Mouse (Mus musculus) heart, embryonic 13.5 days (tissue): ENCODE data around the gene Perp. TPM values are rescaled to one million over a fixed set of nuclear protein-coding genes. Genes with fewer than 3 reads are reported as not detected.
A peak's percentile ranks its signal among the peaks of the same experiment; 100 is the strongest.

ENCODE experiments used
- ATAC-seq: fragments of 200-750 bp; cut with Nextera tagmentation; 2 replicates; pipeline ENCODE4 v1.8.0; 2017; ENCODE audit warnings: moderate TSS enrichment; ENCODE audit not compliant: insufficient number of reproducible peaks, low FRiP score, low TSS enrichment; ENCODE audit errors: extremely low read depth
- H3K27ac ChIP-seq: fragments of 300-500 bp; sonication (generic); replicated peaks from 2 replicates; pipeline ENCODE4 v1.5.1; 2015; ENCODE audit warnings: moderate library complexity, mild to moderate bottlenecking, inconsistent platforms
- H3K27me3 ChIP-seq: fragments of 300-500 bp; sonication (generic); replicated peaks from 2 replicates; pipeline ENCODE4 v1.6.1; 2015; ENCODE audit warnings: mild to moderate bottlenecking, inconsistent platforms
- H3K36me3 ChIP-seq: fragments of 300-500 bp; sonication (generic); 2 replicates; pipeline ENCODE4 v1.6.1; 2015; ENCODE audit warnings: mild to moderate bottlenecking, inconsistent platforms
- H3K4me1 ChIP-seq: fragments of 300-500 bp; sonication (generic); 2 replicates; pipeline ENCODE4 v1.6.1; 2015; ENCODE audit warnings: inconsistent platforms
- H3K4me2 ChIP-seq: fragments of 300-500 bp; sonication (generic); 2 replicates; pipeline ENCODE4 v1.6.1; 2015; ENCODE audit warnings: inconsistent platforms, mild to moderate bottlenecking, moderate library complexity
- H3K4me3 ChIP-seq: fragments of 300-500 bp; sonication (generic); 2 replicates; pipeline ENCODE4 v1.5.1; 2015; ENCODE audit warnings: moderate library complexity, mild to moderate bottlenecking, inconsistent platforms
- H3K9ac ChIP-seq: fragments of 300-500 bp; sonication (generic); 2 replicates; pipeline ENCODE4 v1.6.1; 2015; ENCODE audit warnings: inconsistent platforms, mild to moderate bottlenecking, moderate library complexity
- H3K9me3 ChIP-seq: fragments of 300-500 bp; sonication (generic); 2 replicates; pipeline ENCODE4 v1.6.1; 2016; ENCODE audit warnings: inconsistent platforms
- WGBS: fragments of 180-500 bp; shearing (Covaris S2); methylation state at CpG from one replicate; pipeline ENCODE4 v1.1.7; 2015; ENCODE audit warnings: mixed read lengths; 5-methylcytosine and 5-hydroxymethylcytosine counted together
- polyA plus RNA-seq: library from polyadenylated mRNA; unstranded; fragments of >200 nt; fragmentation: Nextera tagmentation; extraction: Ambion mirVana; gene quantifications from 2 replicates; pipeline ENCODE4 v1.2.1, GENCODE M21; 2015

Gene Perp
- polyA plus RNA-seq: 97.1 and 106 TPM in 2 replicates

- 3% methylated on average over 49 of the region's 54 CpGs for WGBS
- Histone ChIP-seq H3K27ac (peak within 1 kb of the TSS; percentile 86), H3K9ac (peak within 1 kb of the TSS; percentile 89), H3K4me3 (peak within 1 kb of the TSS; percentile 78), H3K4me2 (peak within 1 kb of the TSS; percentile 88), H3K4me1 (peaks cover 40% of the 10 kb centered on the region), H3K9me3 (no peaks in the 10 kb centered on the region), H3K27me3 (peaks cover 41% of the 10 kb centered on the region), H3K36me3 (no peaks in the 10 kb centered on the region)
- ATAC-seq: peak; percentile 76; the same call in 1 of the 2 replicates
These were observed at the start of gene Perp for GRCm38 (mm10) chr10:18844441-18845286. Gene Perp (plus strand): TSS chr10:18845020.

- H3K27me3 ChIP-seq: peaks cover 15% of the 10 kb centered on the region
- no peaks in the 10 kb centered on the region for H3K36me3 ChIP-seq
- H3K9me3 ChIP-seq: no peaks in the 10 kb centered on the region
- peak overlapping the region; percentile 71 for H3K27ac ChIP-seq
- no peak overlapping the region for H3K4me3 ChIP-seq
- no peak overlapping the region for H3K4me2 ChIP-seq
- WGBS: 27% methylated on average over 2 of the region's 2 CpGs
- no peak overlapping the region for H3K9ac ChIP-seq
- H3K4me1 ChIP-seq: peaks cover 21% of the 10 kb centered on the region
- ATAC-seq: peak; percentile 54; the same call in 1 of the 2 replicates
These were observed 33.1 kb upstream of the Perp start for GRCm38 (mm10) chr10:18811751-18812150.

GRCm38 (mm10) chr10:18816560-18816959, 28.3 kb upstream of the Perp start:
- Histone ChIP-seq H3K4me3 (no peak overlapping the region), H3K4me1 (peaks cover 28% of the 10 kb centered on the region), H3K27me3 (peaks cover 15% of the 10 kb centered on the region), H3K27ac (peak overlapping the region; percentile 48; the same call in 1 of the 2 replicates), H3K36me3 (no peaks in the 10 kb centered on the region), H3K4me2 (peak overlapping the region; percentile 28), H3K9ac (no peak overlapping the region), H3K9me3 (no peaks in the 10 kb centered on the region)
- ATAC-seq: no peak
- 35% methylated on average over 5 of the region's 5 CpGs for WGBS

GRCm38 (mm10) chr10:18825143-18825542, 19.7 kb upstream of the Perp start:
- no peak for ATAC-seq
- no peak overlapping the region for H3K4me2 ChIP-seq
- no peaks in the 10 kb centered on the region for H3K27me3 ChIP-seq
- H3K4me3 ChIP-seq: no peak overlapping the region
- no peak overlapping the region for H3K27ac ChIP-seq
- H3K9me3 ChIP-seq: no peaks in the 10 kb centered on the region
- H3K4me1 ChIP-seq: no peaks in the 10 kb centered on the region
- no peaks in the 10 kb centered on the region for H3K36me3 ChIP-seq
- no peak overlapping the region for H3K9ac ChIP-seq

- Histone ChIP-seq H3K27me3 (no peaks in the 10 kb centered on the region), H3K4me2 (no peak overlapping the region), H3K4me3 (no peak overlapping the region), H3K9ac (no peak overlapping the region), H3K4me1 (no peaks in the 10 kb centered on the region), H3K27ac (no peak overlapping the region), H3K9me3 (no peaks in the 10 kb centered on the region), H3K36me3 (no peaks in the 10 kb centered on the region)
- WGBS: 70% methylated on average over 2 of the region's 2 CpGs
- no peak for ATAC-seq
These were observed 18.7 kb upstream of the Perp start for GRCm38 (mm10) chr10:18826107-18826506.

GRCm38 (mm10) chr10:18827936-18828335, 16.9 kb upstream of the Perp start:
- Histone ChIP-seq H3K4me3 (no peak overlapping the region), H3K4me1 (no peaks in the 10 kb centered on the region), H3K9me3 (no peaks in the 10 kb centered on the region), H3K36me3 (no peaks in the 10 kb centered on the region), H3K9ac (no peak overlapping the region), H3K27me3 (no peaks in the 10 kb centered on the region), H3K4me2 (no peak overlapping the region), H3K27ac (no peak overlapping the region)
- 46% methylated on average over 2 of the region's 2 CpGs for WGBS
- ATAC-seq: no peak

GRCm38 (mm10) chr10:18830359-18830758, 14.5 kb upstream of the Perp start:
- ATAC-seq: no peak
- WGBS: 81% methylated on average over 4 of the region's 4 CpGs

GRCm38 (mm10) chr10:18831823-18832222, 13.0 kb upstream of the Perp start:
- H3K4me2 ChIP-seq: no peak overlapping the region
- H3K9ac ChIP-seq: no peak overlapping the region
- 45% methylated on average over 7 of the region's 7 CpGs for WGBS
- no peaks in the 10 kb centered on the region for H3K9me3 ChIP-seq
- ATAC-seq: no peak
- H3K36me3 ChIP-seq: no peaks in the 10 kb centered on the region
- no peaks in the 10 kb centered on the region for H3K27me3 ChIP-seq
- H3K27ac ChIP-seq: no peak overlapping the region
- H3K4me1 ChIP-seq: no peaks in the 10 kb centered on the region
- no peak overlapping the region for H3K4me3 ChIP-seq

More at GRCm38 (mm10) chr10:18830359-18830758, 14.5 kb upstream of the Perp start:
- no peaks in the 10 kb centered on the region for H3K4me1 ChIP-seq
- H3K9me3 ChIP-seq: no peaks in the 10 kb centered on the region
- H3K27ac ChIP-seq: no peak overlapping the region
- H3K4me3 ChIP-seq: no peak overlapping the region
- no peak overlapping the region for H3K9ac ChIP-seq
- no peak overlapping the region for H3K4me2 ChIP-seq
- H3K27me3 ChIP-seq: no peaks in the 10 kb centered on the region
- no peaks in the 10 kb centered on the region for H3K36me3 ChIP-seq

- Histone ChIP-seq H3K4me3 (no peak overlapping the region), H3K9ac (no peak overlapping the region), H3K9me3 (no peaks in the 10 kb centered on the region), H3K36me3 (no peaks in the 10 kb centered on the region), H3K27me3 (no peaks in the 10 kb centered on the region), H3K4me2 (no peak overlapping the region), H3K4me1 (peaks cover 3% of the 10 kb centered on the region; the same call in 1 of the 2 replicates), H3K27ac (no peak overlapping the region)
- ATAC-seq: no peak
- WGBS: 44% methylated on average over 2 of the region's 2 CpGs
These were observed 10.4 kb upstream of the Perp start for GRCm38 (mm10) chr10:18834389-18834788.

- WGBS: 54% methylated on average over 6 of the region's 6 CpGs
- ATAC-seq: no peak
- Histone ChIP-seq H3K27me3 (no peaks in the 10 kb centered on the region), H3K4me3 (no peak overlapping the region), H3K9me3 (no peaks in the 10 kb centered on the region), H3K36me3 (no peaks in the 10 kb centered on the region), H3K4me2 (no peak overlapping the region), H3K4me1 (peaks cover 9% of the 10 kb centered on the region), H3K9ac (no peak overlapping the region), H3K27ac (no peak overlapping the region)
These were observed 8.9 kb upstream of the Perp start for GRCm38 (mm10) chr10:18835684-18836479.

- Histone ChIP-seq H3K9me3 (no peaks in the 10 kb centered on the region), H3K4me1 (peaks cover 15% of the 10 kb centered on the region), H3K4me3 (no peak overlapping the region), H3K9ac (no peak overlapping the region), H3K4me2 (no peak overlapping the region), H3K36me3 (no peaks in the 10 kb centered on the region), H3K27me3 (peaks cover 29% of the 10 kb centered on the region), H3K27ac (no peak overlapping the region)
- WGBS: 29% methylated on average over 4 of the region's 4 CpGs
- ATAC-seq: no peak
These were observed 5.3 kb upstream of the Perp start for GRCm38 (mm10) chr10:18839530-18839929.
